Mouse (Mus musculus) limb, embryonic 11.5 days (tissue): ENCODE data around the gene Ttc3. TPM values are rescaled to one million over a fixed set of nuclear protein-coding genes. Genes with fewer than 3 reads are reported as not detected.

Experiments used
- ATAC-seq: fragments of 200-750 bp; cut with Nextera tagmentation; 2 replicates; pipeline ENCODE4 v1.8.0; 2017; ENCODE audit warnings: low read depth; ENCODE audit not compliant: insufficient number of reproducible peaks, low FRiP score, low TSS enrichment
- DNase-seq: peaks from one replicate; pipeline ENCODE4 v3.0.0-alpha.2; 2015; ENCODE audit warnings: low spot score
- H3K27ac ChIP-seq: fragments of 300-500 bp; sonication (generic); replicated peaks from 2 replicates; pipeline ENCODE4 v1.5.1; 2014; ENCODE audit warnings: low read depth, mild to moderate bottlenecking, low read length
- H3K27me3 ChIP-seq: fragments of 300-500 bp; sonication (generic); 2 replicates; pipeline ENCODE4 v1.6.1; 2014; ENCODE audit warnings: mild to moderate bottlenecking, low read length, mixed read lengths; ENCODE audit not compliant: control insufficient read depth, insufficient read depth
- H3K36me3 ChIP-seq: fragments of 300-500 bp; sonication (generic); 2 replicates; pipeline ENCODE4 v1.6.1; 2014; ENCODE audit warnings: mild to moderate bottlenecking, low read length, moderate library complexity, mixed read lengths; ENCODE audit not compliant: control insufficient read depth, insufficient read depth
- H3K4me1 ChIP-seq: fragments of 300-500 bp; sonication (generic); 2 replicates; pipeline ENCODE4 v1.6.1; 2014; ENCODE audit warnings: low read length, mixed read lengths; ENCODE audit not compliant: control insufficient read depth, insufficient read depth
- H3K4me2 ChIP-seq: fragments of 300-500 bp; sonication (generic); 2 replicates; pipeline ENCODE4 v1.6.1; 2014; ENCODE audit warnings: low read depth, mild to moderate bottlenecking, moderate library complexity; ENCODE audit not compliant: severe bottlenecking
- H3K4me3 ChIP-seq: fragments of 300-500 bp; sonication (generic); 2 replicates; pipeline ENCODE4 v1.5.1; 2014; ENCODE audit warnings: low read depth, low read length
- H3K9ac ChIP-seq: fragments of 300-500 bp; sonication (generic); 2 replicates; pipeline ENCODE4 v1.6.1; 2014; ENCODE audit warnings: mild to moderate bottlenecking, low read length
- H3K9me3 ChIP-seq: fragments of 300-500 bp; sonication (generic); 2 replicates; pipeline ENCODE4 v1.6.1; 2016; ENCODE audit warnings: low read length; ENCODE audit not compliant: control insufficient read depth
- WGBS: fragments of 180-500 bp; shearing (Covaris S2); extraction: QIAGEN DNeasy Blood & Tissue Kit; methylation state at CpG from one replicate; pipeline ENCODE4 v1.1.7; 2014; 5-methylcytosine and 5-hydroxymethylcytosine counted together
- polyA plus RNA-seq: library from polyadenylated mRNA; unstranded; fragments of >200 nt; fragmentation: Nextera tagmentation; extraction: Ambion mirVana; gene quantifications from 2 replicates; pipeline ENCODE4 v1.2.1, GENCODE M21; 2014

Ttc3 gene
- 328 and 349 TPM in 2 replicates for polyA plus RNA-seq

DNA sequence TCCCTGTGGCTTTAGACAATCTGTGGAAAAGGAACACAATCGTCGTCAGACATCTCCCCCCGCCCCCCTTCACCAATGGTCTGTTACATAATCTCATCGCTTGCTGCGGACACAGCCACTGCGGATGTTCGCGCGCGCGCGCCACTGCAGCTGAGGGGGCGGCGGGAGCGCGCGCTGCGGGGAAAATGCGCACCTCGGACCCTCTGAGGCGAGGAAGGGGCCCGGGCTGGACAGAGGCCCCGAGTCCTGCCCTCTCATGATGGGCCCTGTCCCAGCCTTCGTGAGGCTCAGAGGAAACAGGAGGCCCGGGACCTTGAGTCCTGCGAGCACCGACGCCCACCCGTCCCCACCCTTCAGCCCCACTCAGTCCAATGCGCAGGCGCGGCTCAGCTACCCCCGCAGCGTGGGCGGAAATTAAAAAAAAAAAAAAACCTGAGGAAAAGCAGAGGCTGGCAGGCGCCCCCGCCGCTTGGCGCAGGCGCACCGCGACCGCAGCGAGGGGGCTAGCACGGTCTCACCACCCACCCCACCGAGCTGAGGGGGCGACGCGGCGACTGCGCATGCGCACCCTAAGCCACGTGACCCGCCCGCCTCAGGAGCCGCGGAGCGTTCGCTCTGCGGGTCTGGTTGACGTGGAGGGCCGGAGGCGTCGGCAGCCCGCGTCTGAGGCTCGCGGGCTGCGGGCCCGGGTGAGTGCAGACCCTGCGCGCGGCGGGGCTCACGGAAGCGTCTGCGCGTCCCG is at the start of gene Ttc3:
Ttc3 (plus strand) TSS at position 446 of the 742 bp plus-strand sequence.
- Histone ChIP-seq H3K27me3 (no peaks in the 10 kb centered on the region), H3K36me3 (no peaks in the 10 kb centered on the region), H3K4me1 (peaks cover 8% of the 10 kb centered on the region; the same call in 1 of the 2 replicates), H3K9ac (peak within 1 kb of the TSS; percentile 96), H3K4me3 (peak within 1 kb of the TSS; percentile 80), H3K27ac (peak within 1 kb of the TSS; percentile 93), H3K4me2 (peak within 1 kb of the TSS; percentile 72), H3K9me3 (no peaks in the 10 kb centered on the region)
- WGBS: under 1% methylated on average over 73 of the region's 79 CpGs
- ATAC-seq (peak; percentile 85), DNase-seq (peak; percentile 96)

DNA sequence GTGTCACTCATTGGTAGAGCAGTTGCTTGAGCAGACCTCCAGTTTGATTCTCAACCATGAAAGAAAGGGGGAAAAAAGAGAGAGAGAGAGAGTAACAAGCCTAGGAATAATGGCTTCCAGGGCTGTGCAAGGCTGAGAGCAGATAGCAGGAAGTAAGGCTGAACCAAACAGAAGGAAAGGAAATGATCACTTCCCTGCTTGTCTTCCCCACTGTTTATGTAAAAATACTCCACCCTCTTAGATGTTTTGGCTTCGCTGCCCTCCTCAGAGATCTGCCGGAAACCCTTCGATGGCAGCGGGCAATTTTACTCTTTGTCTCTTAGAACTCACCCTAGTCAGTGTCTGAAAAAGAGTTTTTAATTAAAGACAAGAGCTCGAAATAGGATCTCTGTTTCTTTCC is 46.7 kb upstream of the Ttc3 start:
- H3K27ac ChIP-seq: no peak overlapping the region
- WGBS: 75% methylated on average over 5 of the region's 5 CpGs

DNA sequence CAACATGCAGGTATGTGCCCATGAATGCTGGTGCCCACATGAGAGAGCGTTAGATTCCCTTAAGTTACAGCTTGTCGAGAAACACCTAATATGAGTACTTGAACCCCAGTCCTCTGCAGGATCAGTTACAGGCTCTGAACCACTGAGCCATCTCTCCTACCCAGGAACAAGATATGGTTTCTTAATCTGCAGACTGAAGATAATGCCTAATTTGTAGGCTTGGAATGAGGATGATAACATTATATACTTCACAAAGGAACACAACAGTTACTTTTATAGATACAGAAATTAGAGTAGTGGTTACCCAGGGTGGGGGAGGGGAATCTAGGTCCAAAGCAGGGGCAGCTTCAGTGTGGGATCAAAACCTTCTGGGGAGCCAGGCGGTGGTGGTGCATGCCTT is 44.4 kb upstream of the Ttc3 start:
- no peak for DNase-seq
- no peaks in the 10 kb centered on the region; the same call in 1 of the 2 replicates for H3K36me3 ChIP-seq
- no peak overlapping the region for H3K9ac ChIP-seq
- WGBS: 84% methylated on average over 3 of the region's 3 CpGs
- no peak overlapping the region for H3K4me3 ChIP-seq
- peaks cover 9% of the 10 kb centered on the region; the same call in 1 of the 2 replicates for H3K4me1 ChIP-seq
- no peak for ATAC-seq
- H3K27me3 ChIP-seq: peaks cover 26% of the 10 kb centered on the region
- H3K4me2 ChIP-seq: no peak overlapping the region
- no peak overlapping the region for H3K27ac ChIP-seq
- no peaks in the 10 kb centered on the region for H3K9me3 ChIP-seq

More for the DNA sequence above, 46.7 kb upstream of the Ttc3 start:
- Histone ChIP-seq H3K4me1 (peaks cover 9% of the 10 kb centered on the region; the same call in 1 of the 2 replicates), H3K4me3 (no peak overlapping the region), H3K9ac (no peak overlapping the region), H3K9me3 (no peaks in the 10 kb centered on the region), H3K4me2 (no peak overlapping the region), H3K27me3 (peaks cover 17% of the 10 kb centered on the region), H3K36me3 (no peaks in the 10 kb centered on the region; the same call in 1 of the 2 replicates)
- DNase-seq (no peak), ATAC-seq (no peak)

DNA sequence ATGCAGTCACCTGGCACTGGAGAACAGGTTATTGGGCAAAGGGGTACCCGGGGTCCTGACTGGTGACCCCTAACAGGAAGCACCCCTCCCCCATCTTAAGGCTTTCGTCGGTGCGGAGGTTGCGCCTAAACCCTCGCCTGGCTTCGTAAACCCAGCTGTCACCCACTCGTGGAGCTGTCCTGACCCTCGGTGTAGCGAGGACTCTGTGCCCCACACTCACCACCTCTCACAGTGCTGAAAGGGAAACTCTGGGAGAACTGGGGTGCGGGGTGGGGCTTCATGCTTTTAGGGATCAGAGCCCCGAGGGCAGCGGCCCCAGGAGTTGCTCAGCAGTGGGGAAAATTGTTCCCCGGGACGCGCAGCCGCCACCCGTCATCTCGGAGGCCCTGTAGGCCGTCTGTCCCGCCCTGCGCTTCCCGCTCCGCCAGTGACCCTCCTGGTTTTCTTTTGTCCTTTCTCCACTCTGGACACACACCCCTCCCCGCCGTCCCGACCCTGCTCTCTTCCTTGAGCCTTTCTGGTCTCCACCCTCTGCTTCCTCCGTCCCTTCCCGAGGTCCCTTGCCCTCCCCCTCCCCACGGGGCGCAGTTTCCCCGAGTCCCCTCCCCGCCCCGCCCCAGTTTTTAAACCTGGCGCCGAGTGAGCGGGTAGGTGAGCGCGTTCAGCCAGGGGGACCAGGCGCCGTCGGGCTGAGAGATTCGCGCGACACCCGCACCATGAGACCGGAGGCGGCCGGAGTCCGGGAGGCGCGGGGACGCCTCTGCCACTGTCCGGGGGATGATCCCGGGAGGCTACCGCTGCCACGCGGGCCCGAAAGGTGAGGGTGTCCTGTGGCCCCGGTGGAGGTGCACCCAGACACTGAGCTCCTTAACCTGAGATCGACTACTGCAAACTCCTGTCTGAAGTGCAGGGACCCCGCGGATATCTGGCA is 42.4 kb upstream of the Ttc3 start, which contains the start of gene Ripply3:
Ripply3 (plus strand) TSS at position 640 of the 931 bp plus-strand sequence.
- Histone ChIP-seq H3K27me3 (peaks cover 26% of the 10 kb centered on the region), H3K4me1 (peaks cover 9% of the 10 kb centered on the region; the same call in 1 of the 2 replicates), H3K36me3 (no peaks in the 10 kb centered on the region; the same call in 1 of the 2 replicates), H3K4me3 (peak within 1 kb of the TSS; percentile 47), H3K4me2 (peak within 1 kb of the TSS; percentile 73), H3K27ac (no peak within 1 kb of the TSS), H3K9me3 (no peaks in the 10 kb centered on the region), H3K9ac (peak within 1 kb of the TSS; percentile 57)
- DNase-seq (peak; percentile 70), ATAC-seq (0 out of 2 replicates have a peak, but pooled peaks have one; percentile 52)
- under 1% methylated on average over 63 of the region's 63 CpGs for WGBS

DNA sequence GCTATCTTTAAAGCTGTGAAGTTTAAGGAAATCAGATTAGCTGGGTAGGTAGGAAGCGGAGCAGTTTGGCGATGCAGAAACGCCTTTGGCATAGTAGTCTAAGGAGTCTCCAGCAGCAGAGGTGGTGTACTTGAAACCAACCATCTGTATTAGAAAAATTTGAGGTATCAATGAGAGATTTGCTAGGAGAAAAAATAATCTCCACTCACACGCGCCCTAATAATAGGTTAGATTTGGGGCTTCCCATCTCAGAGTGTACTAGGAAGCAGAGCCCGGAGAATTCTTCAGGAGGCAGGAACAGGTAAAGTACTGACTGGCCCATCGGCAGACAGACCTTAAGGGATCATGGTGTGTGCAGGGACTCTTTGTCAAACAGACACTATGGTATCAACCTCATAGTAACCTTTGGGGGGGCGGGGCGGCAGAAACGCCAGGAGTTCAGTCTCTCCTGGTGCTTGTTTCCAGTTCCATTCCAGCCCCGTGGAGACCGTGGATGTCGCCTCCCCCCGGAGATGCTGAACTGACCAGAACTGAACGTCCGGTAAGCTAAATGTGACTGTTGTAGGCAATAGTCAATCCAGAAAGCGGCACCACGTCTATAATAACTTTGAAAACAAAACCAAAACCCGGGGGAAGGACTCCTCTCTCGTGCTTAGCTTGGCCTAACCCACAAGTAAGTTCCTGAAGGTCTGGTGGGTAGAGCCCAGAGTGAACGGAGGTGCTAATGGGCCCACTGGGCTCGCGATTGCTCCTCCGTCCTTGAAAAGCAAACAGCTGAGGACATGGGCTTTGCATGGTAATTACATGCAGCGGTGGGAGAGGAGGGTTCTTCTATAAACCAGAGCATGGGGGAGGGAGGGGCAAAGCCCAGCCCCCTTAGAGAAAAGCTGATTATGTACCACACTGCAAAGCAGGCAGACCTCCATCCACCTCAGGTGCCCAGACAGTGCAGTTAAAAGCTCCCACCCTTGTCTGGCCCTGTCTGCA is 41.2 kb upstream of the Ttc3 start:
- Histone ChIP-seq H3K36me3 (no peaks in the 10 kb centered on the region; the same call in 1 of the 2 replicates), H3K4me1 (peaks cover 9% of the 10 kb centered on the region; the same call in 1 of the 2 replicates), H3K27ac (no peak overlapping the region), H3K27me3 (peaks cover 26% of the 10 kb centered on the region), H3K9ac (no peak overlapping the region), H3K9me3 (no peaks in the 10 kb centered on the region), H3K4me3 (no peak overlapping the region), H3K4me2 (peak overlapping the region; percentile 5; the same call in 1 of the 2 replicates)
- 0 out of 2 replicates have a peak, but pooled peaks have one; percentile 35 for ATAC-seq
- 7% methylated on average over 25 of the region's 25 CpGs for WGBS
- DNase-seq: peak; percentile 47

DNA sequence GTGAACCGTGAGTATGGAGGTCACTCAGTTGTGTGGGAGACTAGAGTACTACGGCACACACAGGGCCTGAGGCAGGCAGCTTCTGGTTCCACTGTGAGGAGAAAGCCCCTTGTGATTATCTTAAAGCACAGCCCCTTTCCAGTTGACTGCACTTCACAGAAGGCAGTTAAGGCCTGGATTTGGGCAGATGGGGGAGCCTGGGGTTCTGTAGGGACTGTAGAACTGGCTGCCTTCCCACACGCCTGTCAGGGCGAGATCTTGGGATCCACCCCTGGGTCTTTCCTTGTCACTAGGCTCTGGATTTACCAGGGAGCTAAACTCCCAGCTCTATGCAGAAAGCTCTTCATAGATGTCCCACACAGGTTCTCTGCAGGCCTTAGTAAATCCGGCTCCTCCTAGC is 40.0 kb upstream of the Ttc3 start:
- 84% methylated on average over 5 of the region's 5 CpGs for WGBS
- no peak for DNase-seq
- no peaks in the 10 kb centered on the region; the same call in 1 of the 2 replicates for H3K36me3 ChIP-seq
- no peak for ATAC-seq
- peaks cover 26% of the 10 kb centered on the region for H3K27me3 ChIP-seq
- peaks cover 9% of the 10 kb centered on the region; the same call in 1 of the 2 replicates for H3K4me1 ChIP-seq
- H3K27ac ChIP-seq: no peak overlapping the region
- H3K9ac ChIP-seq: no peak overlapping the region
- no peak overlapping the region for H3K4me2 ChIP-seq
- no peaks in the 10 kb centered on the region for H3K9me3 ChIP-seq
- no peak overlapping the region for H3K4me3 ChIP-seq

DNA sequence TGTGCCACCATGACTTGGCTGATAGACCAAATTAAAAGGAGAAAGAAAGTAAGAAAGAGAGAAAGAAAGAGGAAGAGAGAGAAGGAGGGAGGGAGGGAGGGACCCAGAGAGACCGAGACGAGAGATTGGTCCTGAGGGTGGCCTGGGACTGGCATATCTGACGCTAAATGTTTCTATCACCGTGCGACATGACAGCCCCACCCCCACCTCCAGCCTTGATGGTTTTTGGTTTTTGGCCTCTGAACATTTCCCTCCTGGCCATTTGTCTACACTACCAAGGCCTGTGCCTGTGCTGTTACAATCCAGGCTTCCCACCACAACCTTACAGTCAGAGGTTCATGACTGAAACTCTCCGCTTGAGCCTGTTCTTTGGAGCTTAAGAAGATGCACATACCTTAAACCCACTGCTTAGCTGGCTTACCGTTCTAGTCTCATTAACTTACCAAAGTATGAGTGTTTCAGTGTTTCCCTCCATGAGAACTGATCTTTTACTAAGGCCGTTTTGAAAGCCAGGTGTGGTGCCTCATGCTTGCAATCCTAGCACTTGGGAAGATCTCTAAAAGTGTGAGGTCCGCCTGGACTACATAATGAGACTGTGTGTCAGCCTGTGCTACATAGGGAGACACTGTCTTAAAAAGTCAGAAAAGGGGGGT is 39.1 kb upstream of the Ttc3 start:
- peaks cover 9% of the 10 kb centered on the region; the same call in 1 of the 2 replicates for H3K4me1 ChIP-seq
- H3K4me2 ChIP-seq: no peak overlapping the region
- no peak for DNase-seq
- no peaks in the 10 kb centered on the region; the same call in 1 of the 2 replicates for H3K36me3 ChIP-seq
- H3K4me3 ChIP-seq: no peak overlapping the region
- peaks cover 26% of the 10 kb centered on the region for H3K27me3 ChIP-seq
- H3K27ac ChIP-seq: no peak overlapping the region
- WGBS: 82% methylated on average over 9 of the region's 9 CpGs
- H3K9ac ChIP-seq: no peak overlapping the region
- no peaks in the 10 kb centered on the region for H3K9me3 ChIP-seq
- no peak for ATAC-seq
